Mouse (Mus musculus): ENCODE data around the gene Prss29.

The Prss29 gene

DNA sequence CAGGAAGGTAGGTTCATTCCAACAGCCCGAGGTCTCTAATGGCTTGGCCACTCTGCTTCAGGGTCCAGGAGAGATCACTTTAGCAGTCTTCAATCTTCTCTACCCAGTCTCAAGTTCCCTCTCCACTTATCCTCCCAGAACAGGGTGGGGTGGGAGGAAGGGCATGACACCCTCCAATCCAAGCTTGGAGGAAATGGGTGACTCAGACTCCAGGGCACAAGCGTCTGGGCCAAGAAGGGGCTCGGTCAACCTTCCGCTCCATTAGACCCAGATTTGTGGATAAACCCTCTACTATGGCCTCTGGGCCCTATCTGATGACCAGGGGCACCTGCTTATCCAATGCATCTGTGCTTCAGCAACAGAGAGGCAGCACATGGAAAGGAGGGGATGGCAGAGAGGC, 27.0 kb downstream of the Prss29 start, which contains the start of gene Tpsab1:
Gene Tpsab1, minus strand, starts transcription at position 101 of the 400 bp plus-strand sequence.
- DNase-seq (ENCODE audit: low read depth, low spot score), result no peak

DNA sequence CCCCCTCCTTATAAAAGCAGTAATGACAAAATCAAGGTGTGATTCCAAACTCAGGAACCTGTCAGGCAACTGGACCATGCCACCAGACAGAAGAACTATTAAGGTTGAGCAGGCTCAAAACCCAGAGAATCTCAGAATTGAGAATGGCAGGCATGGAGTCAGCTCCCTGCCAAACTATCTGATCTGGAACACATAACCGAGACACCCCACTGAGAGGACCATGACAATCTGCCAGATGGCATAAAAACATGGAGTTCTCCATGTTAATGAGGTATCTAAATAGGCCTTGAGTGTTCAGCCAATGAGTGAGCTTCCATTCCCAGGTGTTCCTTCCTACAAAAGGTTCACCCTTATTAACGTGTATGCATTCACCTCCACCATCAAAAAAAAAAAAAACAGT, 42.8 kb downstream of the Prss29 start:
- DNase-seq (ENCODE audit: low read depth, low spot score), result no peak

DNA sequence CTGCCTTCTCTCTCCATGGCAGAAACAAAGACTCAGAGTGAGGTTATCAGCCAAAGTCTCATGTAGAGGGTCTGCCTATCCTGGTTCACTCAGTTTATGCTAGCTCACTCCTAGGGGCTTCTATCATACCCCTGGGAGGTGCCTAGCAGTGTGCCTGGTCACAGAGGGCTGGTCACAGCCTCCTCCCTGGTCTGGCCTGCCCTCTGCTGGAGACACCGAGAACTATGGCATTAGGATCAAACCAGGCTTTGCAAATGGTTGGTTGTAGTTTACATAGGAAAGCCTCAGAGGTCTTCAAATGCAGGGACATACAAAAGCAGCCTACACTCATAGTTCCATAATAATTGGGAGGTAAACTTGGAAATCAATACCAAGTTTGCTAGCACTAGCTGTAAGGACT, 45.3 kb downstream of the Prss29 start:
- DNase-seq (ENCODE audit: low read depth, low spot score), result peak; percentile 11

DNA sequence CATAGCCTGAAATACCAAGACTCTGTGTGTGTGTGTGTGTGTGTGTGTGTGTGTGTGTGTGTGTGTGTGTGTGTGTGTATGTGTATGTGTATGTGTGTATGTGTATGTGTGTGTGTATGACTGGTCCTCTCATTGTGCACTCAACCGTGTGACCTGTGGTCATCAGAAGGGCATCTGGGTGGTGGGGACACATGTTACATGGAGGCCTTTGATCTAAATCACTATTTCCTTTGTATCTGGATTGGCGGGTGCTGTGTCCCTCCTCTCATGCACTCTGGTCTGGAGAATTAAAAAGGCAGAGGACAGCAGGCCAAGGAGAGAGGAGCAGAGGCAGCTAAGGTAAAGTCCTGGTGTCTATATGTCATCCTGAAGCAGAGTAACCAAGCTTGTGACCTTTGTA, 47.6 kb downstream of the Prss29 start, which contains the start of gene Tpsb2:
Gene Tpsb2, plus strand, starts transcription at position 301 of the 400 bp plus-strand sequence.
- DNase-seq (ENCODE audit: low read depth, low spot score), result no peak

DNA sequence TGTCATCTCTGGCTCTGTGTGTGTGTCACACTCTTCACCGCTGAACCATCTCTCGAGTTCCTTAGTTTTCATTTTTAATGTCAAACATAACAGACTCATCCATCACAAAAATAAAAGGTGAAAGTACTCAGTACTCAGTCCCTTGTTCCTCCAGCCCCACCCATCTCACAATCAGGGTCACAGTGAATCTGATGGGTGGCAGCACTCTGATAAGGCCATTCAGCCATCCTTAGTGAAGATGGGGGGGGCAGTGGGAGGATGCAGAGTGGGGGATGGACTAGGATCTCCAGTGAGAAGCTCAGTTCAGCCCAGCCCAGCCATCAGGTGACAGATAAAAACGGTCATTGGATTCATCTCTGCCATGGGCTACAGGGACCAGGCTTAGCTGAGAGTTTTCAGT, 50.5 kb downstream of the Prss29 start, which contains the start of gene Tpsg1:
Gene Tpsg1, plus strand, starts transcription at position 301 of the 400 bp plus-strand sequence.
- DNase-seq (ENCODE audit: low read depth, low spot score), result no peak

Data from forelimb bud, embryonic 11.5 days (tissue).